Mouse (Mus musculus) ES-Bruce4 (cell line): ENCODE measurements around the gene Mmp25.

ENCODE experiments used
- CTCF ChIP-seq: IDR thresholded peaks from one replicate; pipeline ENCODE4 v1.8.1; 2011; ENCODE audit warnings: low read depth, low read length
- EP300 ChIP-seq: IDR thresholded peaks from 2 replicates; pipeline ENCODE4 v1.6.1; 2011; ENCODE audit warnings: low read depth, low read length; ENCODE audit not compliant: insufficient read depth
- POLR2A ChIP-seq: IDR thresholded peaks from one replicate; pipeline ENCODE4 v1.8.1; 2011; ENCODE audit warnings: low read length; ENCODE audit not compliant: insufficient read depth

DNA sequence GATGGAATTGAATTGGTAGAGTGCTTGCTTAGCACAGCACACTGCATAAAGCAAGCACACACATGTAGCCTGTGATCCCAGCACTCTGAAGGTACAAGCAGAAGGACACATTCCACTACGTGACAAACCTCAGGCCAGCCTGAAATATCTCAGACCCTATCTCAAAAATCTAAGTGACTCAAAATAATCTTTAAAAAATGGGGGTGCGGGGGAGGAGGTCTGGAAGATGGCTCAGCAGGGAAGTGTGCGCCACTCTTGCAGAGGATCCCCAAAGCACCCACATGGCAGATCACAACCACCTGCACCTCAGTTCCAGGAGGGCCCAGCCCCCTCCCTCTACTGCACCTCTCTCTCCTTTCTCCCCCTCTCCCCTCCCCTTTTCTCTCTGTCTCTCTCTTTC lies 26.4 kb upstream of the Mmp25 start:
- TF ChIP-seq POLR2A (no peak), CTCF (no peak), EP300 (no peak)
